Mouse (Mus musculus) spleen, postnatal 14 days (tissue): ENCODE measurements around the gene Atf7.

Experiments
- DNase-seq, 2 experiments: peaks; one replicate each; pipeline ENCODE4 v3.0.0; 2021 to 2022; ENCODE audit warnings: low spot score in 2 of 2

Atf7 gene

DNA sequence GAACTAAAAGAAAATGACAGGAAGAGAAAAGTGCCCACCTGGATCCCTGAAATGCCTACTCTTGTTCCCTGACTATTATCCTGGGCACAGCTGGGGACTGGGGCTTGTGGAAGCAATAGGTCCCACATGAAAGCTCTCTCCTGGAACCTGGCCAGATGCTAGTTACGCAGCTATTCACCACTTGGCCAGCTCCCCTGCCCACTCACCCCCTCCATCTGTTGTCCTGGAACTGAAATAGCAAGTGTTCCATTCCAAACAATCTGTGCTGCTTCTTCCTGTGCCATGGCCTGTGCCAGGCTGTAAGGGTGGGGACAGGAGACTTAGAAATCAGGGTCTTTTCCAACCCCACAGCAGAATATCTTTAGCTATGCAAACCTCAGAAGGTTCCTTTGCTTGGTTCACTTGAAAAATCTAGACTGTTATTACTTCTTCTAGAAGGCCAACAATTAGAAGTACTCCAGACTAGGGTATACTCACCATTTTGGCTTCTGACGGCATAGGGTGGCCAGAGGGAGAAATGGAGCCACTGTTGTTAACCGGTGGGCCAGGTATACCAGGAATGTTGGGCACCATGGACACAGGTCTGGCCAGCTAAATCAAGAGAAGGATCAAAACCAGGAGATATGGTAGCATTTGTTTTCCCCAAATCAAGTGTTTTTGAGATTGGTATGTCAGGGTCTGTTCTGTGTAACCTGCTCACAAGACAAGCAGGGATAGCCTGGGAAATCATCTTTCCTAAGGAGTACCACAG is 78.4 kb downstream of the Atf7 start:
- no peak for DNase-seq

DNA sequence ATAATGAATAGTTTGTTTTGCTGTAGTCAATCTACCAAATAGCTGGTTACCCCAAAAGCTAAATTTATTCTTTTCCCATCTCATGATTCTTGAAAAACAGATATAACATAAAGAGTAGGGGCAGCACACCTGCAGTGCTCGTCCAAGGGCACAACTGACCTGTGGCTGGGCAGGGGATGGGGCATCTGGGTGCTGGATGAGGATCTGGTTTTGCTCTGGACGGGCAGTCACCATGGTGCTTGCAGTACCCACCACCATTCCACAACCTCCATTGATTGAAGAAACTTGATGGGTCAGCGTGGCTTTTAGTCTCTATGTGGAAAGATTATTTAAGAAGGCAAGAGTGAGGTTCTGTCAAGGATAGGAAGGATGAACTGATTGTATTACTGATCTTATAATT is 79.0 kb downstream of the Atf7 start:
- DNase-seq: no peak

DNA sequence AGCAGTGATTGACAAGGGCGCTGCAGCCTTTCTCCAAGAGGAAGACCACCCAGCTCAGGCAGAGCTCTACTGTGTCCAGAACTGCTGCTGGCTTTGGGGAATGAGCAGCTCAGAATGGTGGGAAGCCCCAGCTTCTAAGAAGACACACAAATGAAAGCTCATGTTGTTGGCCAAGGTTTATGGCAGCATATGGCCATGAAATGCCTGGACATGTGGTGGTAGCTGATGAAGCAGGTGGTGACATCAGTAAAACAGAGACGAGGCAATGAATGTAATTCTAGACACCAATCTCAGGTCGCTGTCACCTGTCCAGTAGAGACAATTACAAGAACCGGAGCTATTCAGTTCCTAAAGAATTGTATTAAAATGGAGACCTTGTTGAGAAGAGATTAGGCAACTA is 80.5 kb downstream of the Atf7 start:
- no peak for DNase-seq

DNA sequence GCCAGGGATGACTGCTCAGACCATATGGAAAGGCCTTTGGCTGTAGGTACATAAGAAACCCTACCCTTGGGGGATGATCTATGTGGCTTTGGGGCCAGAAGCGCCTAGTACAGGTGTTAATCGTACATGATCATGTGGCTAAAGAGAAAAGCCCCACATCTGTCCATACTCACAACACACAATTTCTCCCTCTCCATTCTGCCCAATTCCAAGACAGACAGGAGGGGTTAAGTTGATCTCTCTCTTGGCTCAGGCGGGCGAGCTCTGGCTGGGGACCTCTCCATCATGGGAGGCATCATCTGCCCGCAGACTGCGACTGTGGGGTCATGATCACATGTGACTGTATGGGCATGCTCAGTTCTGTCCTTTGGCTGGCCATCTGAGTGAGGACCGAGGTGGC is 91.3 kb downstream of the Atf7 start:
- DNase-seq: no peak

DNA sequence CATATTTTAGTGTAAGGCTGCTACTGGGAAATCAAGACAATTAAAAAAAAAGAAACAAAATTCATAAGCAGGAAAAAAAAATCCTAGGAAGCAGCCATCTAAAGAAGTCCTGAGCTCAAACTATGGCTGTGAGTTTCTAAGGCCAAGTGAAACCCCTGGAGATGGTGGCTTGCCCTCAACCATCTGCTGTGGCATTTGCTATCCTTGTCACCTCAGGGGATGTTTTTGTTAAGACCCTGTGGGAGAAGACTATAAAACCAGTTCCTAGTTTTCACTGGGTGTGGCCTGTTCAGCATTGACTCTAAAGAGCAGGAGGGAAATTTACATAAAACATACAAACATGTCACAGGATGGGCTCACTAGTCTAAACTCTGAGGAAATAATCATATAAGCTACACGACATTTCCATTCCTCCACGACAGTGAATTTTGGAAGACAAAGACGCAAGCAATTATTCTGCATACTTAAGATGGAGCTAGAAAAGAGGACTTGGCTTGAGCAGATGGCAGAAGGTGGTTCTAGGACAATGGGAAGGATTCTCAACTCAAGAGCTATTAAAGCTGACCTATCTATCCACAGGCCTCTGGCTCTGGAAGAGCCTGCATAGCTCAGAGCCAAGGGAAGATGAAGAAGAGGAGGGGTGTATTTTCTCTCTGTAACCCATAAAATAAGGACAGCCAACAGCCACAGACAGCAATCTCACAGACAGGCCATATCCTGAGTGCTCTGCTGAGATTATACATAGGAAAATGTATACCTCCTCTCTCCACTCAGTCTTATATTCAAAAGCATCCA is 93.0 kb downstream of the Atf7 start:
- DNase-seq: no peak

DNA sequence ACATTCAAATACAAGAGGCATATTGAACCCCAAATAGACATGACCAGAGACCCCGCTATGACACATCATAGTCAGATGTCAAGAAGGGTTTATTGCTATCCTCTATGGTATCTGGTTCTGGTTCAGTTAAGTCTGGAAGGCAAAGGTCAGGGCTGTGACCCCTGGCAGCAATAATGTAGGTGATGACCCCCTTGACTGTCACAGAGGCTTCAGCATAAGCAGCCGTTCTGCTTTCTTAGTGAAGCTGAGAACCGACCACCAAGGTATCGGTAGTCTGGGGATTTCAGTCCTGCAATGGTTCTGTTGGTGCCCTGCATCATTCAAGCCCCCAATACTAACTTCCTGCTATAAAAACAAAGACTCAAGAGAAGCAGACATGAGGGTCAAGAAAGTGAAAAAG is 93.7 kb downstream of the Atf7 start:
- DNase-seq: no peak

DNA sequence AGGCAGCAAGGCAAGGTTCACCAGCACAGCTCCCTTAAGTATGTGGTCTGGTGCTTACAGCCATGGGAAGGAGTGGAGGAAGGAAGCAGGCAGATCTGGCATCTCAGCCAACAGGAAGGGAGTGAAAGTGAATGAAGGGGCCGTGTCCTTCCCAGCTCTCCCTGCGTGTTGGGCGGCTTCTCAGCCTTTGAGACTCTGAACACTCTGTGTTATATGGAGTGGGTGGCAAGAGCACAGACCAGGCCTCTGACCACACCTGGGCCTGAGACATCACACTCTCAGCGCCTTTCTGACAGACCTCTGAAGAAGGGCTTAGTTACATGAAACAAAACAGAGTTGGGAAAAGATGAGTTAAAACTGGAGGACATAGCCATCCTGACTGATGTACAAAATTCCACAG is 94.7 kb downstream of the Atf7 start:
- no peak for DNase-seq

DNA sequence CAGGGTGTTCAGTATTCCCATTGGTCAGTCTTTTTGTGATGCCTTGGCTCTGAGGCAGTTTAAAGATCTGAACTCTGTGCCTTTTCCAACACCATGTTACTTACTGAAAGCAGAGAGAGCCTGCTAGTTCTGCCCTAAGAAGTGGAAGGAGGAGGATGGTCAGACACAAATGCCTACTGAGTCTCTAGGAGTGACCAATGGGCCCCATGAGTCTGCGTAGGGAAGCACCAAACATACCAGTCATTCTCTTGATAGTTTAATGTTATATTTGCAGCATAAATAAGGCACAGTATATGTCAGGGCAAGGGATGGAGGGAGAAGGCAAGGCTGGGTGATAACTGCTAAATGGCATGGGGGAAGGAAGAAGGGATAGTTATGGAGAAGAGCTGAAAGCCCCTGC is 96.9 kb downstream of the Atf7 start:
- DNase-seq: no peak

DNA sequence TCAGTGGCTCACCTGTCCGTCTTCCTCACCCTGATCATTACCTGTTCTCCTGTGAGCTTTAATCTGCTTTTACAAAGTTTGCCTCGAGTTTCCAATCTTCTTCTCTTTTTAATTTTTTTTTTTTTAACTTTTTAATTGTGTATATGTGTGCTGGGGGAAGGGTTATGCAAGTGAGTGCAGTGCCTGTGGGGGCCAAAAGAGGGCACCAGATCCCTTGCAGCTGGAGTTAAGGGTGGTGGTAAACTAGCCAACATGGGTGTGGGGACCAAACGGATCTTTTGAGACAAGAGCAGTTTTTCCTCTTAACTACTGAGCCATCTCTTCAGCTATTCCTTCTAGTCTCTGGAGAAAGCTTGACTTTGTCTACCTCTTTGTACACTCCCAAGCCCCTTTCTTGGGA is 97.3 kb downstream of the Atf7 start:
- DNase-seq: no peak

DNA sequence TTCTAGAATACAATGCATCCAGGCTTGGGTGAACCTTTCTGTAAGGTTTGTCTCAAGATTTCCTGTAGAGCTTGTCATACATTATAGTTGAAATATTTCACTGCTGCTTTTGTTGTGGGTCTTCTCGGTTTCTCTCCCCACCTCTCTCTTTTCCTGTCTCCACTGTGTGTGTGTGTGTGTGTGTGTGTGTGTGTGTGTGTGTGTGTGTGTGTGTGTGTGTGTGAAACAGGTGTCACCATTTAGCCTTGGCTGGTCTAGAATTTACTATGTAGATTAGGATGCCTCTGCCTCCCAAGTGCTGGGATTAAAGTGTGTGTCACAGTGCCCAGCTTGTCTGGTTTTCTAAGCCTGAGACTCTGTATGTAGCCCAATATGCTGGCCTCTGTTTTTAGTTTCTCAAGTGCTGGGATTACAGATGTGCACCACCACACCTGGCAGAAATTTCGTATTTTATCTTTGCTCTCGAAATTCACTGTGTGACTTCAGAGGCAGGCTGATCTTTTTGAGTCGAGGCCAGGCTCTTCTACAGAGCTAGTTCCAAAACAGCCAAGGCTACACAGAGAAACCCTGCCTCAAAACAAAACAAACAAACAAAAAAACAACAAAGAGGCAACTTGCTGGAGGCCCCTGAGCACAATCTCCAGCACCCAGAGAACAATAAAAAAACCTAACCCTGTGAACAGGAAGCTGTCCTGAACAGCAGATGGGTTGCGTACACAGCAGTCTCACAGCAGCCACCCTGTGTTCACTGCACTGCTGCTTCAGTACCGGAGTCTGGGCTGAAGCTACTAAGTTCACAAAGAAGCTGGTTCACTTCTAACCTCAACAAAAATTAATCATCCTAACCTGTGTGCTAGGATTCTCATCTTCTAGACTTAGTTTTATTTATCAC is 98.9 kb downstream of the Atf7 start:
- DNase-seq: no peak

DNA sequence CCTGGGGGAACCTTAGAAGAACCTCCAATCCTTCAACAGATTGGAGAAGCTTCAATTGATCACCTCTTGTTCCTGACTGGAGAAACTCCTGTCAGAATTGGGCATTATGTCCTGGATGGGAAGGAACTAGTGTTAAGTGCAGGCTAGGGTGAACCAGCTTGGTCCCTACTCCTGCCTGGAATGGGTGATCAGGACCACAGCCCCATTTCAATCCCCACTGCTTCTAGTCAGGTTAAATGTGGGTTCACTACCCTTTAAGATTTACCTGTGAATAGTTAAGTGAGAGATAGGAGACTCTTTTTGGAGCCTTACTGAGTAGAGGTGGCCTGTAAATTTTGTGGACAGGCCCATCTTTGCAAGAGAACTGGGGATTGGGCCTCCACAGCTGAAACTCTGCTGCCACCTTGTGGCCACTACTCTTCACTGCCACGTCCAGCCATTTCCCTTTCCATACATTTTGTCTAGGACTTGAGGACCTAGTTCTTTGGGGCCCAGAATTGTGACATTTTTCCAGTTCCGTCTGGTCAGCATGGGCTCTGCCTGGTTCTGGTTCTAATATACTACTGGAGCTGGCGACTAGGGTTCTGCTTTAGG is 100.3 kb downstream of the Atf7 start, which contains the start of gene Npff:
TSS of gene Npff (minus strand) at position 51 of the 594 bp plus-strand sequence.
- peak; percentile 43 to 71 for DNase-seq

DNA sequence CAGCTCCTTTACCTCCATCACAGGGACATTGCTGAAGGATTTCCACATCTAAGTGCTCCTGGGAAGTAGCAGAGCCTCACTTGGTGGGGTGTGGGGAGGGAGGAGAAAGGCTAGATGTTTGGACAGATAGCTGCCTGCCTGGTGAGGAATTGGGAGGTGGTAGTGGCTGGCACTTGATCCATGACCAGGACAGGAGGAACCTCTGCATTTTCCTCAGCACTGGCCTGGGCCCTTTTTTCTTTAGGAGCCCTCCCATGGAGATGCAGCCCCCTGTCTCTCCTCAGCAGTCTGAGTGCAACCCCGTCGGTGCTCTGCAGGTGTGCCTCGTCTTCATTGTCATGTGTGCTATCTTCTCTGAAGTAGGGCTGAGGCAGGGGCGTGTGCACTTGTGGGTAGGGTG is 103.8 kb downstream of the Atf7 start:
- no peak for DNase-seq

DNA sequence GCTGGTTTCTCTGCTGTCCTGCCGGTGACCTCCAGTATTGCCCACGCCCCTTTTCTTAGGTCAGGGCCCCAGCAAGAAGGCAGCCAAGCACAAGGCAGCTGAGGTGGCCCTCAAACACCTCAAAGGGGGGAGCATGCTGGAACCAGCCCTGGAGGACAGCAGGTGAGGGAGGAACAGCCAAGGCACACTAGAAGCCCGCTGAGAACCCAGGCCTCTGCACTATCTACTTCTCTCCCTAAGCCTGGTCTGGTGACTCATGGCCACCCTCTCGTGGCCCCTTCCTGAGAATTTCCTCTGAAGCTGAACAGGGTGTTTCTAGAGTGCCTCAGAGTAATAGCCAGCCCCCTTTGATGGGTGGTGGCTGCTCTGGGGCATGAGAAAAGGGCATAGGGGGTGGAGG is 104.8 kb downstream of the Atf7 start:
- DNase-seq: no peak

DNA sequence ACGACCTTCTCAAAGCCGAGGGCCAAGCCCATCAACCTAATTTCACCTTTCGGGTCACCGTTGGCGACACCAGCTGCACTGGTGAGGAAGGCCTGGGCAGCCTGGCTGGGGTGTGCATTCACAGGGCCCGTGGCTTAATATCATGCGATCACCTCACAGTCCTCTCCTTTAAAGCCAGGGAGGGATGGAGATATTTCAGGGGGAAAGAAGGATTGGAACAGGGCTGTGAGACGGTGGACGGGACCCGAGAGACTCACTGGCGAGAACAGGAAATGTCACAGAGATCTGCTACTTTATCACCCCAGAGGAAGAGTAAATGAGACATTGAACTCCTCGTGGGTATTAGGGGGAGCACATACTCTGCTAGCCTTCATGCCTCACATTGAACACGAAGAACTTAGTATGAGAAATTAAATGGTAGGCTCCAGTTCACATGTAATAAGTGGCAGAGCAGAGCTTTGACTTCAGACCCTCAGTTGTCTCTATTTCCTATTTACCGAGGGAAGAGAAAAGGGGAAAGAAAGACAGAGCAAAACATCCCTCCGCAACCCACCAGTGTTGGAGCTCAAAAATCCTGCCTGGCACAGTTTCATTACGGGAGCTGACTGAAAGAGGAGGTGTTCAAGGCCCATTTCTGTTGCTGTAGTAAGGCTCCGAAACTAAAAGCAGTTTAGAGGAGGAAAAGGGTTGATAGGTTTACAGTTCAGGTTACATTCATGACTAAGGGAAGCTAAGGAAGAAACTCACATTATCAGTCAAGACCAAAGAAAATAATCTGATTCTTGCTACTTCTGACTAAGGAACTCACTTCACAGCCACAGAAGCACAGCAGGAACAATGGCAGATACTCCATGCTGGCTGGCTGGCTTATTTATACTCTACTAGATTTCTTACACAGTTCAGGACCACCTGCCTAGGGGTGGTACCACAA is 105.8 kb downstream of the Atf7 start:
- DNase-seq: no peak

DNA sequence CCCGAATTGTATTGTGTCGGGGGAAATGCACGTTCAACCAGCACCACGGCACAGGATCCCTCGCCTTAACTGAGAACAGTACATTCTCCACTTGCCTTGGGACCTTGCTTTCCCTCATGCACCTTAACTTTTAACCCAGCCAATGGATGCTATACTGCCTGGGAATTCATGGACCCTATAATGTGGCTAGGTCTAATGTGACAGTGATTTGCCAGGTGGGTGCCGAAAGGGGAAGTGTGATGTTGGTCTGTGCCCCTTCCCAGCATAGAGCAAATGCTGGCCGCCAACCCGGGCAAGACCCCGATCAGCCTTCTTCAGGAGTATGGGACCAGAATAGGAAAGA is 106.4 kb downstream of the Atf7 start:
- DNase-seq: no peak

DNA sequence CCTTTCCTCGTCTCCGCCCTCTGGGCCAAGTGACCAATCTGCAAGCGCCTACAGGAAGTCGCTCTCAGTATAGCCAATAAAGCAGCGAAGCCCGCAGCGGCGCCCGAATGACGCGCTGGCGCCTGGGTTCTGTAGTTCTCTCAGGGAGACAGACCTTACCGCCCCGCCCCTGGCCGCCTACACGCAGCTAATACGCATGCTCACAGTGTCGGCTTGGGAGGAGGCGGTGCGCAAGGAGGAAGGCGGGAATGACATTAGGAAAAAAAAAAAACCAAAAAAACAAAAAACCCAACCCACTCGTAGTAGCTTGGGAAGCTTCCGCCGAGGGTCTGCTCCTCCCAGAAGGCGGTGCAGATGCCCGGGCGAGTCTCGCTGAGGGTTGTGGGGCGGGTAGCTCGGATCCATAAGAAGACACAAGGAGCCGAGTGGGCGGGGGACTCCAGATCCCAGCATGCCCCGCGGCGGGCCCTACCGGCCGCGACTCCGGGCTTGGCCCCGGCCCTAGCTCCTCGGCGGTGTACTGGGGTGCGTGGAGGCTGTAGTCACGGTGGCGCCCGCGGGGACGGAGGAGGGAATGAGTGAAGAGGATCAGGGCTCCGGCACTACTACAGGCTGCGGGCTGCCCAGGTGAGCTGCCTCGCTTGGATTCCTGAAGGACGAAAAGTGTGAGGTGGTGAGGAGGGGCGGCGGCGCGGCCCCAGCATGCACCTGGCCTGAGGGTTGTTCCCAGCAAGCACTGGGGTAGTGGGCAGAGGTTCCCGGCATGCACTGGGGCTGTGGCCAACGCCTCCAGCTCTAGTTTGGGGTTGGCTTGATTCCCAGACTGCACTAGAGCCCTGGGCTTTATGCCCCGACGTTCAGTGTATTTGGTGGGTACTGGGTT is 107.0 kb downstream of the Atf7 start, which contains the start of gene Tarbp2:
TSS of gene Tarbp2 (plus strand) at position 217 of the 883 bp plus-strand sequence.
- peak; percentile 98 for DNase-seq

DNA sequence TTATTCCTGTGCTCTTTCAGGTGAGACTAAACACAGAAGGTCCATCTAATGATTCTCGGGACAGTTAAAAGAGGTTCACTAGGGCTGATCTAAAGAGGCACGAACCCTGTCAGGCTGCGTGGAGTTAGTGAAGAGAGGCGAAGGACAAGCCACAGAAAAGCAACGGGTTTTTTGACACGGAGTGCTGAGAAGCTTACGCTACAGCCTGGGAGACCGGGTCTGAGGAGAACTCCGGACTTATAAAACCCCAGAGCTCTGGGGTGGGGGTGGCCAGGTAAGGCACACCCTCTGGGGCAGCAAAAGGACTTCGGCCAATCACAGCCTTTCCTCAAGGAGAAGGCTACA is 107.7 kb downstream of the Atf7 start:
- DNase-seq: no peak

DNA sequence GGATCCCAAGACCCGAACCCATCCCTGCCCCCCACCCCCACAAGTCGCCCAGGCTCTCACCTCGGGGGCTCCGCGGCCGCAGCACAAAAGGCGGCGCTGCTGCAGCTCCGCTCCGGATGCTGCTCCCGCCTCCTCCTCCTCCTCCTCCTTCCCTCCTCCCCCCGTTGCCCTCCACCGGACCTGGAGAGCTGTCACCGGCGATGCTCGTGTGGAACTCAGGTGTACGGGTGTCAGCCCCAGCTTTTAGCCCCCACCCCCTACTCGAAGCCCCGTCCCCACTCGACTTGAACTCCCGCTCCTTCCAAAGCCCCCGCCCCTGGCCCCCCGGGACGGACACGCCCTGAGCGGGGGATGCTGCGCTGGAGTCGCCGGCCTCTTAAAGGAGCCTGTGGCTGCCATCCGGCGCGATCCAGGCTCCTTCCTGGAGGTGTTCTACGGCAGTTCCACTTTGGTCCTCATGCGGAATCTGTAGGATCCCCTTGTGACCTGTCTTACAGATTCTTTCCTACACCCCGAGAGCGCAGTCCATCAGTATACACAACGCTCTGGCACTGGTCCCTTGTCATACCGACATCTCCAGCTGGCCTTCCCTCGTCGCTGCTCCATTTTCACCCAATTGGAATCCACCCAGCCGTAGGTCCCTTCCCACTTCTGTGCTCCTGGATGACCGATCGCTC is 108.4 kb downstream of the Atf7 start, which contains the start of gene Map3k12:
TSS of gene Map3k12 (minus strand) at position 337 of the 677 bp plus-strand sequence.
- peak in 1 of 2 experiments; percentile 33 for DNase-seq

DNA sequence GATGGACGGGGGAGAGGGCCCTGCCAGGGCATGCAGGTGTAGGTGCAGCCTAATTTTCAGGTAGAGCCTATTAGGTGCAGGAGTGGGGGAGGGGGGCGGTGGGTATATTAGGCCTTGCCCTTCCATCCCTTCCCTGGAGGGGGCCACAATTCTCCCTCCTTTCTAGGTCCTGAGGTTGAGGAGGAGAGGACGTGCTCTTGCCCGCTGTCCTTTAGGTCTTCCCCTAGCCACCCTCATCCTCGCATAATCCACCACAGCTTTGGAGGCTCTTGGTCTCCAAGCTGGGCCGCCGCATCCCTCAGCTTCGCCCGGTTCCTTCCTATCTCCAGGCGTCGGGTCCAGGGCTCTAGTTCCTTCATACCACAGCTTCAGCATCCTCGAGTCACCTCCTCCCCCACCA is 109.0 kb downstream of the Atf7 start:
- DNase-seq: no peak
